Mouse (Mus musculus) urinary bladder, postnatal 36 days (tissue): ENCODE measurements around the gene Tex14.
"Not testable (repeated sequence)": the region's sequence is repeated elsewhere in the genome, so short reads cannot be mapped to it uniquely, and the experiment has no call there.

Source experiments
- DNase-seq, 2 experiments: peaks; one replicate each; pipeline ENCODE4 v3.0.0; 2022; ENCODE audit warnings: low spot score in 2 of 2, mixed read lengths in 1 of 2

Gene Tex14

GRCm38 (mm10) chr11:87448476-87449199 is 43.8 kb downstream of the Tex14 start:
- DNase-seq: peak in 1 of 2 experiments; percentile 26

- no peak for DNase-seq
Measured at GRCm38 (mm10) chr11:87449200-87449547, 44.3 kb downstream of the Tex14 start.

- DNase-seq: not testable (repeated sequence)
Measured at GRCm38 (mm10) chr11:87449847-87450246, 45.0 kb downstream of the Tex14 start.

- DNase-seq: not testable (repeated sequence)
Measured at GRCm38 (mm10) chr11:87452779-87453178, 47.9 kb downstream of the Tex14 start.

GRCm38 (mm10) chr11:87453216-87454034 is 48.6 kb downstream of the Tex14 start:
- peak in 1 of 2 experiments; percentile 38 for DNase-seq

- no peak for DNase-seq
Measured at GRCm38 (mm10) chr11:87454035-87454690, 49.3 kb downstream of the Tex14 start.

- no peak for DNase-seq
Measured at GRCm38 (mm10) chr11:87455573-87455972, 50.7 kb downstream of the Tex14 start.

- no peak for DNase-seq
Measured at GRCm38 (mm10) chr11:87455984-87456383, 51.1 kb downstream of the Tex14 start.

- DNase-seq: no peak
Measured at GRCm38 (mm10) chr11:87460566-87460965, 55.7 kb downstream of the Tex14 start.

- peak; percentile 63 to 86 for DNase-seq
Measured at GRCm38 (mm10) chr11:87461780-87462460, 57.1 kb downstream of the Tex14 start.

GRCm38 (mm10) chr11:87462461-87463242 is 57.8 kb downstream of the Tex14 start:
- peak in 1 of 2 experiments; percentile 46 for DNase-seq

- no peak for DNase-seq
Measured at GRCm38 (mm10) chr11:87463243-87463540, 58.3 kb downstream of the Tex14 start.

GRCm38 (mm10) chr11:87463792-87464430 is 59.0 kb downstream of the Tex14 start:
- DNase-seq: not testable (repeated sequence)

GRCm38 (mm10) chr11:87465990-87466593 is 61.2 kb downstream of the Tex14 start:
- no peak for DNase-seq

- DNase-seq: no peak
Measured at GRCm38 (mm10) chr11:87467491-87468277, 62.8 kb downstream of the Tex14 start.

GRCm38 (mm10) chr11:87468278-87468655 is 63.4 kb downstream of the Tex14 start:
- DNase-seq: no peak

GRCm38 (mm10) chr11:87468706-87469315 is 63.9 kb downstream of the Tex14 start:
- no peak for DNase-seq

- DNase-seq: peak; percentile 55 to 65
Measured at GRCm38 (mm10) chr11:87470807-87471698, 66.2 kb downstream of the Tex14 start.
